Mouse (Mus musculus): ENCODE data around the gene Clec2g. TPM values are rescaled to one million over a fixed set of nuclear protein-coding genes. Genes with fewer than 3 reads are reported as not detected.

Clec2g gene
- total and polyA plus RNA-seq, 3 experiments = 82.0 to 169 (median 91.7) TPM

GRCm38 (mm10) chr6:128972687-128973438 is 38.7 kb downstream of the Clec2g start (continued):
- TF ChIP-seq POLR2AphosphoS2 (IDR thresholded peaks at IDR 0.05; ENCODE audit: low read depth, low read length) (peak; percentile 74), ELF1 (IDR thresholded peaks at IDR 0.05; ENCODE audit: low read depth, low read length) (no peak), POLR2A (IDR thresholded peaks at IDR 0.05; ENCODE audit: low read depth, low read length) (no peak), SMC3 (IDR thresholded peaks at IDR 0.05; ENCODE audit: low read depth, low read length) (peak; percentile 6; the same call in 1 of the 2 replicates), PAX5 (IDR thresholded peaks at IDR 0.05; ENCODE audit: low read length) (no peak), ZKSCAN1 (IDR thresholded peaks at IDR 0.05; ENCODE audit: borderline replicate concordance, low read depth, low read length) (no peak), JUN (IDR thresholded peaks at IDR 0.05; ENCODE audit: insufficient read depth, low read depth, low read length) (no peak), MAX (IDR thresholded peaks at IDR 0.05; ENCODE audit: low read length) (peak; percentile 80), E2F4 (IDR thresholded peaks at IDR 0.05; ENCODE audit: insufficient replicate concordance, low read depth, low read length) (no peak), NRF1 (IDR thresholded peaks at IDR 0.05; ENCODE audit: low read depth, low read length) (peak; percentile 38; the same call in 1 of the 2 replicates), ZMIZ1 (IDR thresholded peaks at IDR 0.05; ENCODE audit: low read depth, low read length) (0 out of 2 replicates have a peak, but pooled peaks have one; percentile 76), NELFE (IDR thresholded peaks at IDR 0.05; ENCODE audit: low read depth, low read length) (no peak; the same call in 1 of the 2 replicates), CHD2 (IDR thresholded peaks at IDR 0.05; ENCODE audit: low read length) (peak; percentile 41; the same call in 1 of the 2 replicates), TCF12 (IDR thresholded peaks at IDR 0.05; ENCODE audit: low read depth, low read length) (peak; percentile 6), IRF4 (IDR thresholded peaks at IDR 0.05; ENCODE audit: low read depth, low read length) (no peak), MAFK (IDR thresholded peaks at IDR 0.05; ENCODE audit: insufficient replicate concordance, low read length) (0 out of 2 replicates have a peak, but pooled peaks have one; percentile 32), GABPA (IDR thresholded peaks at IDR 0.05; ENCODE audit: insufficient replicate concordance, low read depth, low read length) (no peak), RAD21 (IDR thresholded peaks at IDR 0.05; ENCODE audit: low read depth, low read length) (no peak), MXI1 (IDR thresholded peaks at IDR 0.05; ENCODE audit: low read depth, low read length) (peak; percentile 17; the same call in 1 of the 2 replicates), ZC3H11A (IDR thresholded peaks at IDR 0.05; ENCODE audit: low read depth, low read length) (no peak), ZNF384 (IDR thresholded peaks at IDR 0.05; ENCODE audit: low read depth, low read length) (no peak), CTCF (conservative IDR thresholded peaks at IDR 0.05 in 1 of 2, IDR thresholded peaks at IDR 0.05 in 1 of 2; ENCODE audit: low read depth in 2 of 2, low read length in 2 of 2) (no peak)

- no peak for DNase-seq (ENCODE audit: extremely low read depth)
- Histone ChIP-seq H3K27ac (ENCODE audit: insufficient read depth, low read depth) (peak overlapping the region; percentile 99), H3K79me2 (replicated peaks; ENCODE audit: control insufficient read depth, extremely low read depth, insufficient read depth, poor library complexity, severe bottlenecking) (peaks cover 80% of the 10 kb centered on the region), H3K4me3 (replicated peaks in 1 of 3; ENCODE audit: low read depth in 2 of 3, low read length in 2 of 3, poor library complexity in 1 of 3) (peak overlapping the region; percentile 74 to 95 (median 92)), H3K4me1 (ENCODE audit: control insufficient read depth in 1 of 2, insufficient read depth in 2 of 2) (peaks cover 15 to 41% of the 10 kb centered on the region in 2 experiments), H3K4me2 (ENCODE audit: insufficient read depth, low read depth, poor library complexity, severe bottlenecking) (peak overlapping the region; percentile 70), H3K36me3 (replicated peaks in 1 of 2; ENCODE audit: control insufficient read depth in 1 of 2, insufficient read depth in 1 of 2, low read length in 1 of 2) (peaks cover 21 to 41% of the 10 kb centered on the region in 2 experiments), H3K9ac (ENCODE audit: insufficient read depth, low read depth) (peak overlapping the region; percentile 100), H3K27me3 (replicated peaks) (no peaks in the 10 kb centered on the region), H3K9me3 (replicated peaks; ENCODE audit: low read length) (peaks cover 2% of the 10 kb centered on the region)
- dilution Hi-C loops (cut with MboI; ENCODE audit: extremely low pct_ligation_motif_present, extremely low pct_unique_long_range_greater_than_20kb, low sequenced_read_pairs) = no loop called here
- in situ Hi-C loops (cut with MboI; ENCODE audit: low pct_ligation_motif_present, low pct_unique_long_range_greater_than_20kb, low sequenced_read_pairs) = loop anchor here (10.0 kb wide), 1 partner anchor 271 kb away; no protein-coding TSS in a partner anchor
- TF ChIP-seq NRF1 (IDR thresholded peaks at IDR 0.05; ENCODE audit: low read depth, low read length) (no peak), MAZ (IDR thresholded peaks at IDR 0.05; ENCODE audit: low read depth, low read length) (no peak), BHLHE40 (IDR thresholded peaks at IDR 0.05; ENCODE audit: low read depth, low read length) (no peak), ZNF384 (IDR thresholded peaks at IDR 0.05; ENCODE audit: low read depth, low read length) (no peak), USF1 (IDR thresholded peaks at IDR 0.05; ENCODE audit: low read depth, low read length) (no peak), JUND (conservative IDR thresholded peaks at IDR 0.05; ENCODE audit: low read depth, low read length) (no peak), MEF2A (IDR thresholded peaks at IDR 0.05; ENCODE audit: borderline replicate concordance, low read depth, low read length) (no peak), KAT2A (IDR thresholded peaks at IDR 0.05; ENCODE audit: insufficient replicate concordance, low read length) (no peak), UBTF (IDR thresholded peaks at IDR 0.05; ENCODE audit: low read depth, low read length) (peak; percentile 78; the same call in 1 of the 2 replicates), ZC3H11A (IDR thresholded peaks at IDR 0.05; ENCODE audit: low read depth, low read length) (no peak), NELFE (IDR thresholded peaks at IDR 0.05; ENCODE audit: low read depth, low read length) (no peak), SIN3A (IDR thresholded peaks at IDR 0.05; ENCODE audit: low read length) (0 out of 2 replicates have a peak, but pooled peaks have one; percentile 38), E2F4 (IDR thresholded peaks at IDR 0.05; ENCODE audit: insufficient replicate concordance, low read depth, low read length) (no peak), ELF1 (IDR thresholded peaks at IDR 0.05; ENCODE audit: low read depth, low read length) (peak; percentile 35), USF2 (conservative IDR thresholded peaks at IDR 0.05; ENCODE audit: low read depth, low read length) (no peak), ETS1 (conservative IDR thresholded peaks at IDR 0.05; ENCODE audit: low read depth, low read length) (no peak), MXI1 (IDR thresholded peaks at IDR 0.05; ENCODE audit: low read depth, low read length) (peak; percentile 7; the same call in 1 of the 2 replicates), TBP (conservative IDR thresholded peaks at IDR 0.05; ENCODE audit: low read depth, low read length) (no peak), RAD21 (IDR thresholded peaks at IDR 0.05; ENCODE audit: low read depth, low read length) (no peak), MYC (IDR thresholded peaks at IDR 0.05; ENCODE audit: low read depth, low read length) (no peak; the same call in 1 of the 2 replicates), EP300 (IDR thresholded peaks at IDR 0.05; ENCODE audit: low read length) (no peak), IRF4 (IDR thresholded peaks at IDR 0.05; ENCODE audit: low read depth, low read length) (no peak)
Measured at GRCm38 (mm10) chr6:128973439-128973697, 39.2 kb downstream of the Clec2g start.

All from CH12.LX (cell line).